Mouse (Mus musculus) spleen, adult 2 months (tissue): Measurements from ENCODE around the gene Homer2.

Experiments
- CTCF ChIP-seq: fragments of 200-500 bp; IDR thresholded peaks from 2 replicates; pipeline ENCODE4 v1.5.1; 2011; ENCODE audit warnings: mild to moderate bottlenecking, inconsistent platforms; ENCODE audit not compliant: insufficient read depth, insufficient read length, insufficient replicate concordance; ENCODE audit errors: extremely low read depth
- POLR2A ChIP-seq: fragments of 200-500 bp; IDR thresholded peaks from 2 replicates; pipeline ENCODE4 v1.6.1; 2011; ENCODE audit warnings: low read depth, low read length, inconsistent platforms

- TF ChIP-seq POLR2A = no peak
- TF ChIP-seq CTCF = no peak
These were observed 11.3 kb upstream of the Homer2 start for GRCm38 (mm10) chr7:81718657-81719056.
